Mouse (Mus musculus): ENCODE measurements around the gene Dis3l2.

Gene Dis3l2

GRCm38 (mm10) chr1:86925776-86926175 lies 222.2 kb downstream of the Dis3l2 start:
- no peak for DNase-seq

GRCm38 (mm10) chr1:86931606-86932379 lies 228.2 kb downstream of the Dis3l2 start:
- DNase-seq: no peak

- DNase-seq: no peak
Measured at GRCm38 (mm10) chr1:86932810-86933209, 229.2 kb downstream of the Dis3l2 start.

- no peak for DNase-seq
Measured at GRCm38 (mm10) chr1:86933656-86934055, 230.0 kb downstream of the Dis3l2 start.

- DNase-seq: no peak
Measured at GRCm38 (mm10) chr1:86951501-86952205, 248.0 kb downstream of the Dis3l2 start.

GRCm38 (mm10) chr1:86955801-86956200 lies 252.2 kb downstream of the Dis3l2 start:
- DNase-seq: no peak

GRCm38 (mm10) chr1:86968261-86968964 lies 264.8 kb downstream of the Dis3l2 start:
- peak; percentile 48 to 50 for DNase-seq

- peak in 1 of 2 experiments; percentile 15 for DNase-seq
Measured at GRCm38 (mm10) chr1:86969173-86969725, 265.6 kb downstream of the Dis3l2 start.

- DNase-seq: no peak
Measured at GRCm38 (mm10) chr1:86972693-86973092, 269.1 kb downstream of the Dis3l2 start.

- no peak for DNase-seq
Measured at GRCm38 (mm10) chr1:86977018-86977417, 273.4 kb downstream of the Dis3l2 start.

GRCm38 (mm10) chr1:86986372-86986771 lies 282.8 kb downstream of the Dis3l2 start:
- DNase-seq: no peak

GRCm38 (mm10) chr1:86992849-86993248 lies 289.2 kb downstream of the Dis3l2 start:
- no peak for DNase-seq

- DNase-seq: peak; percentile 32 to 37
Measured at GRCm38 (mm10) chr1:86994023-86994422, 290.4 kb downstream of the Dis3l2 start.

- DNase-seq: no peak
Measured at GRCm38 (mm10) chr1:86998051-86998450, 294.4 kb downstream of the Dis3l2 start.

GRCm38 (mm10) chr1:87001365-87001764 lies 297.8 kb downstream of the Dis3l2 start:
- no peak for DNase-seq

GRCm38 (mm10) chr1:87002545-87003168 lies 299.0 kb downstream of the Dis3l2 start:
- no peak for DNase-seq

GRCm38 (mm10) chr1:87003169-87003552 lies 299.6 kb downstream of the Dis3l2 start:
- DNase-seq: no peak

GRCm38 (mm10) chr1:87006425-87006824 lies 302.8 kb downstream of the Dis3l2 start:
- DNase-seq: no peak

- DNase-seq: no peak
Measured at GRCm38 (mm10) chr1:87008211-87008610, 304.6 kb downstream of the Dis3l2 start.

- DNase-seq: no peak
Measured at GRCm38 (mm10) chr1:87009156-87009555, 305.5 kb downstream of the Dis3l2 start.

GRCm38 (mm10) chr1:87010629-87011330 lies 307.2 kb downstream of the Dis3l2 start:
- DNase-seq: no peak

- DNase-seq: peak in 1 of 2 experiments; percentile 50
Measured at GRCm38 (mm10) chr1:87011718-87012117, 308.1 kb downstream of the Dis3l2 start.
